Mouse (Mus musculus): Measurements from ENCODE around the gene Scgb3a1.
A peak's percentile ranks its signal among the peaks of the same experiment; 100 is the strongest.

Scgb3a1 gene

DNA sequence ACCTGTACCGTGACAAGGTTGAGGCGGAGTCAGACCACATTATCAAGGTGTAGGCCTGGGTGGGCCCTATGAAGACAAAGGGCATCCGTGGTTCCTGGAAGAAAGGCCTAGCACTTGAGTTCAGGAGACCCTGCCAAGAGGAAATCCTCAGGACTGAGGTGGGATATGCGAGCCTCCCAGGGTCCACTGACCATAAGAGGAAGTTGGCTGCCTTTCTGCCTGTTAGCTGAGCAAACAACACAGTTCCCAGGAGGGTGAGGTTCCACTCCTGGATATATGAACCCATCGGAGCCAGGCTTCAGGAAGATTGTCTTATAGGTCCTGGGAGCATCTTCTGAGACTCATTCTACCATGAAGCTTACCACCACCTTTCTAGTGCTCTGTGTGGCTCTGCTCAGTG, at the start of gene Scgb3a1:
TSS of gene Scgb3a1 (plus strand) at position 301 of the 400 bp plus-strand sequence.
- DNase-seq (ENCODE audit: extremely low read depth, low read depth), result no peak

DNA sequence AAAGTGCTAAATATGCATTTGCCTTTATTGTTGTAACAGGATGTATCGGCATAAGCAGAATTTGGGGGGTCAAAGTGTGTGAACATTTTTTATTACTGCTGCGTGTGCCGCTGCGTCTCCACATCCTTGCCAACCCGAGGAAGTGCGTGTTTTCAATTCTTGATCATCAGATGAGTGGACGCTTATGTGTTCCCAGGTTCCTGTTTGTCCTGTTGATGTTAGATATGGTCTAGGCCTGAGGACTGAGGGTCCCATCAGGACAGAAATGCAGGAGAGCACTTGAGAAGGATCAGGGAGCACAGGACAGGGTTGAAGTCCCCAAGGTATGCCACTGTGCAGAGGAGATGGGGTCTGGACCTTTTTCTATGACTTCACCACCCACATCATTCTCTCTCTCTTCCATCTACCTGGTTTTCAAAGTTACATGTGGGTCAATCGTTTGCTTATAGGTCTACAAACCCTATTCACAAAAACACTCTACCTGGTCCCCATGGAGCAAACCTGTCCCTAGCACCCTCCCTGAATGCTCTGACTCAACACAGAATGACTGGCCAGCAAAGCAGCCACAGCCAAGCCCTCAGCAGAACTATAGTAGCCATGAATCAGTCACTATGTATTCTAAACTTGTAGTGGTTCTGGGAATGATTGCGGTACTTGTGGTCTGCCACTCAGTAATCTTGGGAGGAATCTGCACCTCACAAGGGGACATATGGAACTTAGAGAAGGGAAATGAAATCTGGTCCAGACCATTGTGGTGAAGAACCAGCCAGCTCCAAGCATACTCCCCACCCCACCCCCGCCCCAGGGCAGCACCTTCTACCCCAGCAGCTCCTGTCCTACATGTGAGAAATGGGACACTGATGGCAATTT, 47.3 kb upstream of the Scgb3a1 start:
- DNase-seq (ENCODE audit: extremely low read depth, low read depth), result no peak

DNA sequence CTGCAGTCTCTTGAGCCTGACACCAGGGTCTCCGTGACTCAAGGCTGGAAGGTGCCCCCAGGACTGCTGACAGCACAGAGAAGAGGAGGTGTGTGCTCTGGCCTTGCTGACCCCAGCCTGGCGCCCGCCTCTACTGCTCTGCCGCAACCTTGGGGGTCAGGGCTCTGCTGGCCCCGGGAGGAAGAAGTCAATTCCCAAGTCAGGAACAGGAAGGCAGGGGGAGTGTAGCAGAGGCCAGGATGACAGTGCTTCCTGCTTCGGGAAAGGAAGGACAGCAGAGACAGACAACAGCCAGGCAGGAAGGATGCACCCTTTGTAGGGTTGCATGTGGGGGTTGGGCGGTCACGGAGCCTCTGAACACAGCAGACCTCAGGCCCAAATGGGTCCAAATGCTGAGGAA, 44.9 kb upstream of the Scgb3a1 start:
- DNase-seq (ENCODE audit: extremely low read depth, low read depth), result no peak

DNA sequence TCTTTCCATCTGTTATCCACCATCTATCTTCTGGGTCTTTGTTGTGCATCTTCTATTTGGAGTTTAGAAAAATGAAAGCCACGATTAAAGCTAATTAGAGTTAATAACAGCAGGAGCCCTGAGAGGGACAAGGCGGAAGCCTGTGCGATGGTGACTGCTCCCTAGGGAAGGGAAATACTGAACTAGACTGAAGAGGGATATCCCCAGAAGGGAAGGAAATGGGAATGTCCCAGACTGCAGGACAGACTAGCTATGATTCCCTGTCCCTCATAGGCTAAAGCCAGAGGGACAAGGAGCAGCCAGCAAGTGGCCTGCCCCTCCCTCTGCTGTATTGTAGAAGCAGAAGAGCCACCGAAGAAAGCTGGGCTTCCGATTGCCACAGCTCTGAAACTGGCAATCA, 41.5 kb upstream of the Scgb3a1 start:
- DNase-seq (ENCODE audit: extremely low read depth, low read depth), result no peak

DNA sequence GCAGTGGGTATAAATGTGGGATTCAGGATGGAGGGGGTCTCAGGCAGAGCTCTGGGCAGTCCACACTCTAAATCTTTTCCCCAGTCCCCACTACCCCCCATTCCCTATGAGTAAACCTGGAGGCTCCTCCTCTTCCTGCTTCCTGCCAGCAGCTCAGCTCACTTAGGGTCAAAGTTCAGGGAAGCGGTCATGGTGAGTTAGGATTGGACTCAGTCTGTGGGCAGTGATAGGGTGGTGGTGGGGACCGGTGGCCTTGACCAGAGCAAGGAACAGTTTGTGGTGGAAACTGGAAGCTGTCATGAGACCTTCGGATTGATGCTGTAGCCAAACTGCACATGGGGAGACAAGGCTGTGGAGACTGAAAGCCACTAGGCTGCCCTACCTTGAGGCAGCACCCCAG, 39.3 kb upstream of the Scgb3a1 start:
- DNase-seq (ENCODE audit: extremely low read depth, low read depth), result no peak

DNA sequence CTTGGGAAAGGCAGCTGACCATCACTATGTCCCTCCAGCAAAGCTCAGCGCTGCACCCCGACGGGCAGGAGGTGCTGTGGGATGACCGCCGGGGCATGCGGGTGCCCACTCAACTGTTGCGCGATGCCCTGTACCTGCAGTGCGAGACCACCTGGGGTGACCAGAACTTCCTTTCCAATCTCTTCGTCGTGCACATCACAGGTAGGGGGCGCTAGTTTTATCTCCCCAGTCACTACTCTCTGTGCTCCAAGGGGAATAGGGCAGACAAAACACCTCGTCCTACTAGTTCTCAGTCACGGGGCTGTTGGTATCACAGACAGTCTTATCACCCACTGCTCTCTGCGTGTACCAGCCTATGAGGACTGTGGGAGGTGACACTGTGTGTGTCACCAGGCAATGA, 37.5 kb upstream of the Scgb3a1 start:
- no peak for DNase-seq (ENCODE audit: extremely low read depth, low read depth)

DNA sequence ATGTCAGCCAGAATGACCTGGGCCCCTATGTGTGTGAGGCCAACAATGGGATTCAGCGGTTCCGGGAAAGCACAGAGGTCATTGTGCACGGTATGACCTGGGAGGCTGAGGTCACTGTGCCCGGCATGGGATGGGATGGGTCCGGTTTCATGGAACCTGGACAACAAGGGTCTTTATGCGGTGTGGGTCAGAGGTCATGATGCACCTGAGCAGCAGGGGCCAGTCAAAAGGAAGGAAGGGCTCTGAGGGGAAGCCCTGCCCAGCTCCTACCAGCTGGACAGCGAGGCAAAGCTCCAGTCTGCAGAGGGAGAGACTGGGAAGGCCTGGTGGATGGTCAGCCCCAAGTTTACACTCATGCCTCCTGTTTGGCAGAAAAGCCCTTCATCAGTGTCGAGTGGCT, 36.7 kb upstream of the Scgb3a1 start:
- DNase-seq (ENCODE audit: extremely low read depth, low read depth), result no peak

DNA sequence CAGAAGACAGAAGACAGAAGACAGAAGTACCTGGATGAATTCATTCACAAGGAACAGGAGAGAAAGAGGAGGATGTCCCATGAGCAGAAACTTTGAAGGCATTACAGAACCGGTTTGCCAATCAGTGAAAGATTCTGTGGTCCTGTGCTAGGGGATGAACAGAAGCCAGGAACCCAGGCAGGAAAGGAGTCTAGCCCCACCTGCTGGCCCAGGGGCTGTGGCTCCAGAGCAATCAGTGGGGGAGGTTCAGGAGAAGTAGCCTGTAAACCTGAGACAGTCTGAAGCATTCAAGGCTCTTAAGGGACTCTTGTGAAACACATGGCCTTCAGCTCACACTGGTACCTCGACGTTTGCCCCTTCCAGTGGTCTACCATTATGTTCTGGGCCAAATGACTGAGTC, 32.3 kb upstream of the Scgb3a1 start:
- DNase-seq (ENCODE audit: extremely low read depth, low read depth), result no peak

DNA sequence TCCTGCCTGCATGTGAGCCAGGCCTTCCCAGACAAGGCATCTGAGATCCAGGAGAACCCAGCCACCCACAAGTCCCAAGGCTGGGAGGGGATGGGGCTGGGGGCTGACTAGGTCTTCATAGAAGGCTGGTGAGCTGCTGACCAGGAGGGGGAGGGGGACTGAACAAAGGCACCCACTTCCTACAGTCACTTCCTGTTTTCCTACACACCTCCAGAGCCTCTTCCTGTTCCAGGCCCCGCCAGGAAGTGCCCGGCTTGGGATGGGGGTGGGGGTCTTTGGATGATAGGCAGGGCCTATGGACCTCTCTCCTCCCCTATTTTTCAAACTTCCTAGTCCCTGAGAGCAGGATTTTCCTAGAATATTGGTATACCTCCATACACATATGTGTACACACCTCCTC, 31.2 kb upstream of the Scgb3a1 start:
- no peak for DNase-seq (ENCODE audit: extremely low read depth, low read depth)

DNA sequence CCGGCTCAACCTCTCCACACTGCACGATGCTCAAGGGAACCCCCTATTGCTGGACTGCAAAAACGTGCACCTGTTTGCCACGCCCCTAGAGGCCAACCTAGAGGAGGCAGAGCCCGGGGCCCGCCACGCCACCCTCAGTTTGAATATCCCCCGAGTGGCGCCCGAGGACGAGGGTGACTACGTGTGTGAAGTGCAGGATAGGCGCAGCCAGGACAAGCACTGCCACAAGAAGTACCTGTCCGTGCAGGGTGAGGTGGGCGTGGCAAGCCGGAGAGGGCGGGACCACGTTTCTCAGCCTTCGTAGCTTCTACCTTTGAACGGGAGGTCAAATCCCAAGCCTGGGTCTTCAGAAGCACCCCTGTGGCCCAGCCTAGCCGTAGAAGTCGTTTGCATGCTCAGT, 29.3 kb upstream of the Scgb3a1 start:
- no peak for DNase-seq (ENCODE audit: extremely low read depth, low read depth)

DNA sequence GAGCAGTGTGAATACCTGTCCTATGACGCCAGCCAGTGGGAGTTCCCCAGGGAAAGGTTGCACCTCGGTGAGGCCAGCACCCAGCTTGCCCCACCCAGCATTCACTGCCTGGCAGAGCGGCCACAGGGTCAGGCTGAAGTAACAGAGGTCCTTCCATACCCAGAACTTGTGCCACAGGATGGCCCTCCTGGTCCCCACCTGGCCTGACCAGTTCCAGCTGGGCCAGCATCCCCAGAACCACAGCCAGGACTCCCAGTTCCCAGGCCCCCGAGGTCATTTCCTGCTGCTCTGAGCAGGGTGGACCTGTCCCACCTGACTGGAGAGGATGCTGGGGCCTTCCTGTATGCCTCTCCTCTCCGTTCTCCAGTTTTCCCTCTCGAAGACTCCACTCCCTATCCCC, 27.7 kb upstream of the Scgb3a1 start:
- no peak for DNase-seq (ENCODE audit: extremely low read depth, low read depth)

DNA sequence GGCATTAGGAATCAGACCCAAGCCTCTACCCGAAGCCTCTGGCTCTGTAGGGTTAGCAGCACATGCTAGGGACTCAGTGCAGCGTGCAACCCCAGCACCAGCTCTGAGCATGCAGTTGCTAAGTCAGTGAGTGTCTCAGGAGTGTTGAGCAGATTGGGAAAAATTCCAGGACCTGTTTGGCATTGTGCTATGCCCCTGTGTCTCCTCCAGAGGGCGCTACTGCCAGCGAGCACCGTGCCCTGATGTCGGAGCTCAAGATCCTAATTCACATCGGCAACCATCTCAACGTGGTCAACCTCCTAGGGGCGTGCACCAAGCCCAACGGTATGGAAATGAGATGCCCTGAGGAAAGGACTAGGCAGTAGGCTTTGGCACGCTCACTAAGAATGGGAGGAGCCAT, 27.0 kb upstream of the Scgb3a1 start:
- DNase-seq (ENCODE audit: extremely low read depth, low read depth), result no peak

DNA sequence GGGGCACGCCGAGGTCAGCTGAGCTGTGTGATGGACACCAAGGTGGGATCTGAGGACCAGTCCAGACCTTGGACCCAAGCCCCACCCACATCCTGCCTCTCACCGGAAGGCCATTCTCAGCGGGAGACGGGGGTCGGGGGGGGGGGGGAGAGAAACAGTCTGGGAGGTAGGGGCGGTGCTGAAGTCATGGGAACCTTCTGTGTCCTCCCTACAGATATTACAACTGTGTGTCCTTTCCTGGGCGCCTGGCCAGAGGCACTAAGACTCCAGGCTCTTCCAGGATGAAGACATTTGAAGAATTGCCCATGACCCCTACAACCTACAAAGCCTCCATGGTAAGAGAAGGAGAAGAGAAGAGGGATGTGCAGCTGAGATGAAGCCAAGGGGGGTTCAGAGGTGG, 17.7 kb upstream of the Scgb3a1 start:
- DNase-seq (ENCODE audit: extremely low read depth, low read depth), result no peak

DNA sequence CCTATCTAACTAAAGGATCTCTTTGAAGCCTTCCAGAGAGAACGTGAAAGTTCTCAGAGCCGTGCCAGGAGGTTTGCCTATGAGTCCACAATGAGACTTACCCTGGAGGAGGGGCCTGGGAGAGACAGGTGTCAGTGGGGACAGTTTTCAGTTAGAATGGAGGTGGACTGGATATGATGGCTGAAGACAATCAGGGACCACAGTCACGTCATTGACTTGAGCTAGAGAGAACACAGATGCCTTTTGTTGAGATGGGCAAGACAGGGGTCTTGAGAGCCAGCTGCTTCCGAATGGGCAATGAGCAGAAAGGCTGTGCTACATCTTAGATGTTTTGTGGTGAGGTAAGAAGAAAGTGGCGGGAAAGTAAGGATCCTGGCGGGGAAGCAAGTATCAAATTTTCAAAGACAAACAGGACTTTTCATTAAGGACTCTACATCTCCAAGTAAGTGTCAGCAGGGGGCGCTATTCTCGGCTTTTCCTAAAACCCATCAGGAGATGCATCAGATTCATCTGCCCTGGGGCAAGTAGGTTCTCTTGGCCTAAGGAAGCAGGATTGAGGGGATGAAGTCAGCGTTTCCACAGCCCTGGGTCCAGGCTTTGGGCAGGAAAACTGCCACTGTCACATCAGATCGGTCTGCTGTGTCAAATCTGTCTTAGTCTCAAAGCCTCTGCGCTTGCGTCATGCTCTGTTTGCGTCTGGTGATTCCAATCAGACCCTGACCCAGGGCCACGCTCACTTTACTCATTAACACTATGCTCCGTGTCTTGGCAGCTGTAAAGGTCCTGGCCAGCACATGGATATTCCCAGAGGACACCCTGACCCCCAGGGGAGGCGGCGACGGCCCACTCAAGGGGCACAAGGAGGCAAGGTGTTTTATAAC, 13.1 kb upstream of the Scgb3a1 start:
- DNase-seq (ENCODE audit: extremely low read depth, low read depth), result peak; percentile 84

DNA sequence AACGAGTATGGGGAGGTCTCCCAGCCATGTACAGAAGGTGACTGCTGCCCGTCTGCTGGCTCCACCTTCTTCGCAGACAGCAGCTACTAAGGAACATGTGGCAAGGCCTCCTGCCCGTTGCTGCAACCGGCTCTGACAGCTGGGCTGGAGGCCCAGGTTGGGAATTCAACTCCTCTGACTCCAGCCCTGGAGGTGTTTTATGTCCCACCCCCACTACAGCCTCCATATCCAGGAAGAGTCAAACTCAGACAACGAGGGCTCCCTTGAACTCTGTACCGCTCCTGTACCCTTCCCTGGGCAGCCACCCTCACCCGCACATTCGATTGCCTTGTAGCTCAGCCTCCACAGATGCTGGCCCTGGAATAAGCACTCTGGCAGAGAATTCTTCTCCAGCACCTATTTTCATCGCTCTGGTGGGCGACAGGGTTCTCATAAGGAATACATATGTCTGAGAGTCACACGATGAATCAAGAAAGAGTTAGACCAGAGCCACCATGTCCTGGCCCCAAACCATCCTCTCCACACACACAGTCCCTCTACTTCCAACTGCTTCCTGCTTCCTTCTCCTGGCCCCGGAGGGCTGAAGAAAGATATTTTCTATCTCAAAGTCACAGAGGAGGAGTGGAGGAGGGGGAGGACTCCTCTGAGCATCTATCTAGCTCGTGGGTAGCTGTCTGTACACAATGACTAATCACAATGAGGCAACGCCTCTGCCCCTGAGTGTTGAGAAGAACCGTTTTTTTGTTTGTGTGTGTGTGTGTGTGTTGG, 12.2 kb upstream of the Scgb3a1 start:
- peak; percentile 89 for DNase-seq (ENCODE audit: extremely low read depth, low read depth)

DNA sequence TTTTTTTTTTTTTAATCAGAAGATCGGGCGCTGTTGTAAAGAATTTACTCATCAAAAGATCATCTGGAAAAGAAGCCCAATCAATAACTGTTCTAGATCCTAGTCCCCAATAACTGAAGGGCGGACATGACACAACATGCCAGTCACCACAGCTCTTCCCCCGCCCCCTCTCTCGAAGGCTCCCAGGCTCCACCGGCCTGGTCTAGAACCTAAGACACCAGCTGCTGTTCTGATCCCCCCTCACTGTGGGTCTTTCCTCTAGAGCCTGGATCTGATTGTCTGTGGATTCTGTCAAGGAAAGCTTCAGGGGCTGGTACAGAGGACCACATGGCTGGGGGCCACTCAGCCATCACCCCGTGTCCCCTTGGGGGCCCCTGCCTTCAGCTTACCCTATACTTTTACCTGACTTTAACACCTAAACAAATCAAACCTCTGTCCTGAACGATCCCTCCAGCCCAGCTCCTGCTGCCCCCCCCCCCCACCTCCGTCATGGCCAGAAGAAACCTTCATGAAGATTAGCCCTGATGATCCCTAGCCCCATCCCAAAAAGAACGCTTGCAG, 11.6 kb upstream of the Scgb3a1 start:
- DNase-seq (ENCODE audit: extremely low read depth, low read depth), result no peak

DNA sequence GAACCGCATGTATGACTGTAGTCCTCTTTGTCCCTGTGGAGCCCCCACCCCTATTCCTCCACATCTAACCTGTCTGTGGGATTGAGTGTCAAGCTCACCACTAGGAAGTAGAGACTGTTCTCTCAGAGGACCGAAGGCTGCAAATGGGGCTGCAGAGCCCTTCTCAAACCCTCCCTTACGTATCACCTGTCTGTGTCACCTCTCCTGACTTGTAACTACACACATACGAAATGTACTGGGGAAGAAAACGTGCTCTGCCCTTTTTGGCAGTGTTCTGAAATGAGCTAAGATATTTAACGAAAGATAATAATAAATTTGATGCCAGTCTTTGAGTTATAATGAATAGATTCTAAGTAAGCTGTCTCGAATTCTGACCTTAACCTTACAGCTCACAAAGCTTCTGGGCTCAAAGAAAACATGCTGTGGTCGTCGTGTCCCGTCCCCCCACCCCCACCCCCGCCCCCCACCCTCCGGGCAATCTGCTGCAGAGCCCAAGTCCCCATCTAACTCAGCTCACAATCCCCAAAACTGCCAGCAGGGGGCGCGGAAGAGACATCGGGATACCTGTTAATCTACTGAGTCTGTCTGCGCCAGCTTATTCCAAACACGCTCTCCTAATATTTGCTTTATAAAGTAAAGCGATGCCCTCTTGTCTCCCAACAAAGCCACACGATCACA, 10.9 kb upstream of the Scgb3a1 start:
- DNase-seq (ENCODE audit: extremely low read depth, low read depth), result peak; percentile 76

DNA sequence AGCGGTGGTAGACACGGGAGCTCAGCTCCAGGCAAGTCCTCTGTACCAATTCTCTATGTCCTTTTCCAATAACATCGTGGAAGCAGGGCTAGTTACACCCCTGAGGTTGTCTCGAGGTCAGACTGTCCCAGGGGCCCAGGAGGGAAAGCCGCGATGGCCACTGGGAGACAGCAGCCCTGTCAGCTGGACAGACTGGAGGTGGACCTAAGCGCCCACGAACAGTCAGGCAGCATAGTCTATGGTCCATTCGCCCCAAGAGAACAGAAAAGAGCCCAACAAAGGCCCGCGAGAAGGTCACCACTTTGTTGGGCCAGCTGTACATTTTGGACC, 10.4 kb upstream of the Scgb3a1 start:
- DNase-seq (ENCODE audit: extremely low read depth, low read depth), result no peak

DNA sequence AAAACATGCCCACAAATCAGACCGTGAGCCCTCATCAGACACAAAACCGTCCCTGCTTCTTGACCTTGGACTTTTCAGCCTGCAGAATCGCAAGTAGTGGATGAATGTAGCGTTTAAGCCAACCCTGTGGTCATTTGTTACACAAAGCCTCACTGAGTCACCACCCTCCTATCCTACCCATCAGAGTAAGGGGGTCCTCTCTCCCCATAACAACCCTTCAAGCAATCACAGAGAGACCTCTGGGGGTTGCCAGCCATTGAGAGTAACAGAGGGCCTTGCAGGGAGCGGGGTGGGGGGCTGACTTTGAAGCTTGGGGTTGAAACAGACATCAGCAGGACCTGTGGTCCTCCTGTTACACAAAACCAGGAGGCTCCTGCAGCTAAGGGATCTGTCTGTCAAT, 8.8 kb upstream of the Scgb3a1 start:
- no peak for DNase-seq (ENCODE audit: extremely low read depth, low read depth)

DNA sequence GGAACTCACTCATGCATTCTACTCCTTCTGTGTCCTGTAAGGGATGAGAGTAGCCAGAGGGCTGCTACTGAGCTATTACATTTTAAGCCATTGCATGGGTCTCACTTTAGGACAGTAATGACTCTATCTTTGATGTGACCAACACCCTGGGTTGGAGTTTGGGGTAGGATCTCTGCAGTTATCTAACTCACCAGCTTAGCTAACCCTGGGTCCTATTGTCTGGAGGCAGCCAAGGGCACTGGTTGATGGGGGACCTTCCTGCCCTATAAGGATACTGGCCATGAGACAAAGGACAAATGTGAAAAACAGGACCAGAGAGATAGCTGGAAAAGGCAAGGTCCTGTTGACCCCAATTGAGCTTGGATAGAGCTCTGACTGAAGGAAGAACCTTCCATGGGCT, 7.9 kb upstream of the Scgb3a1 start:
- no peak for DNase-seq (ENCODE audit: extremely low read depth, low read depth)

DNA sequence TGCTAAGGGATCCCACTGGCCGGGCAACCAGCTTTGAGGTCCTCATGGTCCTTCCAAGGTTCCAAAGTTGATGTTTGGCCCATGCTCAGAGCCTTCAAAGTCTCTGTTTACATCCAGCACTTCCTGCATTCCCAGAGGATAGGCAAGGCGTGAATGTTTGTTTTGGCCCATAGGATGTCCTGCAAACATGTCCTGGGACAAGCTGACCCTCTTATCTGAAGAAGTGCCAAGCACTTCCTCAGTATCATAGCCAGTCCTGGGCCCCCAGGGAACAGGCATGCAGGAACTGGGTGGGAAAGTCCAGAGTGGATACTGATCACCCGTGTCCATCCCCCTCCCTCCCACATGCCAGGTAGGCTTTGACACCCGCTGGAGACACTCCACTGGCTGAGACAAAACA, 5.3 kb upstream of the Scgb3a1 start:
- no peak for DNase-seq (ENCODE audit: extremely low read depth, low read depth)

Data from MEL-GATA-1-ER (cell line).